Mouse (Mus musculus) intestine, embryonic 14.5 days (tissue): Measurements from ENCODE around the gene Kif13a. TPM values are rescaled to one million over a fixed set of nuclear protein-coding genes. Genes with fewer than 3 reads are reported as not detected.

Experiments
- ATAC-seq: fragments of 200-750 bp; cut with Nextera tagmentation; replicated peaks from 2 replicates; pipeline ENCODE4 v1.8.0; 2017; ENCODE audit warnings: low read depth, moderate number of reproducible peaks, moderate TSS enrichment, moderate library complexity; ENCODE audit not compliant: low FRiP score, low TSS enrichment
- DNase-seq: peaks from one replicate; pipeline ENCODE4 v3.0.0-alpha.2; 2018; ENCODE audit warnings: low spot score
- H3K27ac ChIP-seq: fragments of 300-500 bp; sonication (generic); 2 replicates; pipeline ENCODE4 v1.5.1; 2014; ENCODE audit warnings: low read depth, mild to moderate bottlenecking, control low read depth
- H3K27me3 ChIP-seq: fragments of 300-500 bp; sonication (generic); replicated peaks from 2 replicates; pipeline ENCODE4 v1.6.1; 2014; ENCODE audit warnings: low read length, control low read depth; ENCODE audit not compliant: control insufficient read depth, insufficient read depth
- H3K36me3 ChIP-seq: fragments of 300-500 bp; sonication (generic); 2 replicates; pipeline ENCODE4 v1.6.1; 2014; ENCODE audit warnings: low read length, control low read depth; ENCODE audit not compliant: control insufficient read depth, insufficient read depth
- H3K4me1 ChIP-seq: fragments of 300-500 bp; sonication (generic); replicated peaks from 2 replicates; pipeline ENCODE4 v1.6.1; 2014; ENCODE audit warnings: low read length, control low read depth, mixed read lengths; ENCODE audit not compliant: control insufficient read depth, insufficient read depth
- H3K4me2 ChIP-seq: fragments of 300-500 bp; sonication (generic); 2 replicates; pipeline ENCODE4 v1.6.1; 2014; ENCODE audit warnings: low read length
- H3K4me3 ChIP-seq: fragments of 300-500 bp; sonication (generic); 2 replicates; pipeline ENCODE4 v1.5.1; 2014; ENCODE audit warnings: low read depth, low read length, control low read depth, mixed read lengths
- H3K9ac ChIP-seq: fragments of 300-500 bp; sonication (generic); 2 replicates; pipeline ENCODE4 v1.6.1; 2014; ENCODE audit warnings: mild to moderate bottlenecking, low read length
- H3K9me3 ChIP-seq: fragments of 300-500 bp; sonication (generic); 2 replicates; pipeline ENCODE4 v1.6.1; 2016; ENCODE audit warnings: low read length, control low read depth; ENCODE audit not compliant: control insufficient read depth
- WGBS: fragments of 180-500 bp; shearing (Covaris S2); extraction: QIAGEN DNeasy Blood & Tissue Kit; methylation state at CpG from one replicate; pipeline ENCODE4 v1.1.7; 2014; 5-methylcytosine and 5-hydroxymethylcytosine counted together
- polyA plus RNA-seq: library from polyadenylated mRNA; unstranded; fragments of >200 nt; fragmentation: Nextera tagmentation; extraction: Ambion mirVana; gene quantifications from 2 replicates; pipeline ENCODE4 v1.2.1, GENCODE M21; 2014

Gene Kif13a
- polyA plus RNA-seq, 1 experiment from 2014 or later, result 20.3 TPM

DNA sequence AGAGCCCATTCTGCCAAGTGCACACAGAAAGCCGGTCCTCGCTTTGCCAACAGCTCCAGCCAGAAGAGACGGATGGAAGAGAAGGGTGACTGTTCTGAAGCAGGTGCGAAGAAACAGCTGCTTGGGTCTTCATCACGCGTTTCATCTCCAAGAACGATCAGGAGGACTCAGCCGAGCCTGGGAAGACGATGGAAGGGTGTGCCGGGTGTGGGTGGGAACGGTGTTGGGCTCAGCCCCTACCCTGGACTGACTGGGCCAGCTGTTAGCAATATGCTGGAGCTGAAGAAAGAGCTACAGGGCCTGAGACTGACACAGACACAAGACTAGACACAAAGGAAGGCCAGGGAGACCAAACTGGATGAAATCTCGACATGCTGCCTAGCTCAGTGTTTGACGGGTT lies 60.2 kb downstream of the Kif13a start:
- no peaks in the 10 kb centered on the region for H3K36me3 ChIP-seq
- 91% methylated on average over 13 of the region's 13 CpGs for WGBS
- H3K9me3 ChIP-seq, result no peaks in the 10 kb centered on the region
- no peak overlapping the region for H3K27ac ChIP-seq
- no peaks in the 10 kb centered on the region for H3K27me3 ChIP-seq
- H3K4me3 ChIP-seq, result no peak overlapping the region
- H3K9ac ChIP-seq, result no peak overlapping the region
- no peak overlapping the region for H3K4me2 ChIP-seq
- peaks cover 10% of the 10 kb centered on the region for H3K4me1 ChIP-seq
- DNase-seq (no peak), ATAC-seq (no peak)

DNA sequence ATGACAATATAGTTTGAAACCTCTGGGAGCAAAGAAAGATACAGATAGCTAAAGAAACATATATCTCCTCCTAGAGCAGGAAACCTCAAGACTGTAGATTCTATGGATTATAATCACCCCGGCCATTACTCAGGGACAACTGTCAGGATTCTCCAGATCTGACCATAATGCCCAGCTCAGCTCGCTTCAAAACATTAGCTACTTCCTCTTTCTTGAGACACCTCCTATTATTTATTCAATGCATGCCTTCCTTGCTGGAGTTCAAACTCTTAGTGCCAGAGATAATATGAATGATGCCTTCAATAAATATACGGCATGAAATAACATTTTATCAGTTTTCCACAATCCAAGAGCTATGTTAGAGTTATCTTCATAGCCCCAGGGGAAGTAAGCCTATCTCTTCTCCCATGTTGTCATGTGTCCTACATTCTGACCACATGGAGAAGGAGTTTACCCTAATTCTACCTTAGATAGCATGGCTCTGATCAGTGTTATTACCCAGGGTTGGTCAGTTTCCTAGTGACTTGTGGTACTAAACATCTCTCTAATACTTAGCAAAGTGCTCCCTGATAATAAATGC lies 66.4 kb downstream of the Kif13a start:
- 76% methylated on average over 3 of the region's 3 CpGs for WGBS
- no peak overlapping the region for H3K4me3 ChIP-seq
- no peaks in the 10 kb centered on the region for H3K27me3 ChIP-seq
- ATAC-seq, result no peak
- H3K27ac ChIP-seq, result no peak overlapping the region
- H3K9me3 ChIP-seq, result no peaks in the 10 kb centered on the region
- no peaks in the 10 kb centered on the region for H3K4me1 ChIP-seq
- no peaks in the 10 kb centered on the region for H3K36me3 ChIP-seq
- no peak for DNase-seq
- H3K4me2 ChIP-seq, result no peak overlapping the region
- H3K9ac ChIP-seq, result no peak overlapping the region

DNA sequence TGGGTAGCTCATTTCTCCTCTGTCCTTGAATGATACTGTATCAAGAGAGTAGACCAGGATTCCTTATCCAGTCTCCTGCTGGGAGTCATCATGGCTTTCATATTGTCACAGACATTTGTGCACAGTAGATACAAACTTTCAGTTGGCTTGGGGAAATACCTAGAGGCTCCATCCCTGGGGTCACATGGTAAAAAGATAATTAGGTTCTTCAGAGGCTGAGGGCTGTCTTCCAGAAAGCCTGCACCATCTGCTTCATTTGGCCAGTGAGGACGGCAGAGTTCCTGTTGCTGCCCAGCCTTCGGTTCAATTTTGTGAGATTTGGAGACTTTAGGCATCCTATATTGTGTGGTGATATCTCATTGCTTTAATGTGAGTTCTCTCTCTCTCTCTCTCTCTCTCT lies 69.8 kb downstream of the Kif13a start:
- ATAC-seq, result no peak
- H3K27ac ChIP-seq, result no peak overlapping the region
- H3K4me2 ChIP-seq, result no peak overlapping the region
- no peak overlapping the region for H3K4me3 ChIP-seq
- WGBS, result 82% methylated on average over 2 of the region's 2 CpGs
- no peak for DNase-seq
- H3K27me3 ChIP-seq, result no peaks in the 10 kb centered on the region
- H3K36me3 ChIP-seq, result no peaks in the 10 kb centered on the region
- H3K4me1 ChIP-seq, result peaks cover 5% of the 10 kb centered on the region; the same call in 1 of the 2 replicates
- H3K9ac ChIP-seq, result no peak overlapping the region
- H3K9me3 ChIP-seq, result no peaks in the 10 kb centered on the region

DNA sequence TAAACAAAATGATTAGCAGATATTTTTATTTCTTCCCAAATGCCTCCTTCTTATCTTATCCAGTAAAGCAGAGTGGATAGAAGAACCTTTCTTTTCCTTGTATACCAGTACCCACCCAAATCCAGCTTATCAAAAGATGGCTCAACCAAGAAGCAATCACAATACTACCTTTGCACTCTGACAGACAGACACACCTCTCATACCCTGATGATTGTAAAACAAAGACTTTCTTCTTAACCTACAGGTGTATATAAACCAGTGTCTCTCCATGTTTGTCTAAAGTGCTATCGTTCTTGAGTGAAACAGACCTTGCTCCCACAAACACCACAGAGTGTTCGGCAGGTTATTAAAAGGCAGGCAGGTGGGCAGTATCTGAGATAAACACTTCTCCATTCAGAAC lies 70.5 kb downstream of the Kif13a start:
- Histone ChIP-seq H3K9ac (no peak overlapping the region), H3K4me2 (no peak overlapping the region), H3K27ac (no peak overlapping the region), H3K27me3 (no peaks in the 10 kb centered on the region), H3K4me3 (no peak overlapping the region), H3K36me3 (no peaks in the 10 kb centered on the region), H3K9me3 (no peaks in the 10 kb centered on the region), H3K4me1 (peaks cover 5% of the 10 kb centered on the region; the same call in 1 of the 2 replicates)
- 58% methylated on average over 2 of the region's 2 CpGs for WGBS
- no peak for DNase-seq
- ATAC-seq, result no peak

DNA sequence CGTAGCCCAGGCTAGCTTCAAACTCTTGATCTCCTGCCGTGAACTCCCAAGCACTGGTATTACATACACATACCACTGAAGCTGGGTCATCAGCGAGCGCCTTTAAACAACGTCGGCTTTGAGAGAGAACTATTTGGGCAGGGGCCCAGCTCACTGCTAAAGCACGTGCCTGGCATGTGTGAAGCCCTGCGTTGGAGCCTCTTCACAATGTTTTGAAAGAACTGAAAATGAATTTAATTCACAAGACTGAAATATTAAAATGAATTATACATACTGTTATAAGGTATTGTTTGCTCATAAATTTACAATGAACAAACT lies 70.9 kb downstream of the Kif13a start:
- Histone ChIP-seq H3K27ac (no peak overlapping the region), H3K9ac (no peak overlapping the region), H3K9me3 (no peaks in the 10 kb centered on the region), H3K27me3 (no peaks in the 10 kb centered on the region), H3K36me3 (no peaks in the 10 kb centered on the region), H3K4me3 (no peak overlapping the region), H3K4me2 (no peak overlapping the region), H3K4me1 (peaks cover 5% of the 10 kb centered on the region; the same call in 1 of the 2 replicates)
- ATAC-seq, result no peak
- WGBS, result 73% methylated on average over 8 of the region's 8 CpGs
- DNase-seq, result no peak

DNA sequence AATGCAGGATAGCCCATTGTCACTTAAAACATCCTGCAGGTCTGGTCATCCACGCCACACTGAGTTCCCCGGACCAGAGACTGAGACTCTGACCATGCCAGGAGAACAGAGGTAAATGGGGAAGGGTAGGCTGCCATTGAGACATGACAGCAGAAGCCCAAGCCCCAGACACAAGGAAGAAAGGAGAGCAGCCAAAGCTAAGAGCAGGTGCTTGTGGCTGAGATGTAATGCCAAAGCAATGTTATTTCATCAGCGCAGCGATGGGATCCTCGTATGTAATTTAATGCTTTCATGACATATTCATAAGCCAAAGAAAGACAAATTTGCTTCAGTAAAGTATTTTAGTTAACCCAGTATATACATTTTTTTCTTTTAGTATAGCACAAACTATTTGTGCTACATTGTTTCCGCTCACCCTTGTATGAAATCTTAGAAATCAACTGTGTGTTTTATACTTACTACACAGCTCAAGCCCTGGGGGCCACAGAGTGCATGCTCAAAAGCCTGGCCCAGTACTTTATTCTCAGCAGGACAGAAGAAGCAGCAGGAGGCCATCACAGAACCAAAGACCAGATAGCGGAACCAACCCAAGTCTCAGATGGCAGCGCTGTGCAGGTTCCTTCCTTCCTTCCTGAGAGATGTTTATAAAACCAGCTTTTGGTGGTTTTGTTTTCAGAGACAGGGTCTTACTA lies 71.4 kb downstream of the Kif13a start:
- 91% methylated on average over 8 of the region's 8 CpGs for WGBS
- no peak overlapping the region for H3K27ac ChIP-seq
- no peak overlapping the region for H3K9ac ChIP-seq
- H3K4me3 ChIP-seq, result no peak overlapping the region
- no peak for DNase-seq
- no peak overlapping the region for H3K4me2 ChIP-seq
- peaks cover 5% of the 10 kb centered on the region; the same call in 1 of the 2 replicates for H3K4me1 ChIP-seq
- no peaks in the 10 kb centered on the region for H3K9me3 ChIP-seq
- H3K27me3 ChIP-seq, result no peaks in the 10 kb centered on the region
- no peaks in the 10 kb centered on the region for H3K36me3 ChIP-seq
- ATAC-seq, result no peak

DNA sequence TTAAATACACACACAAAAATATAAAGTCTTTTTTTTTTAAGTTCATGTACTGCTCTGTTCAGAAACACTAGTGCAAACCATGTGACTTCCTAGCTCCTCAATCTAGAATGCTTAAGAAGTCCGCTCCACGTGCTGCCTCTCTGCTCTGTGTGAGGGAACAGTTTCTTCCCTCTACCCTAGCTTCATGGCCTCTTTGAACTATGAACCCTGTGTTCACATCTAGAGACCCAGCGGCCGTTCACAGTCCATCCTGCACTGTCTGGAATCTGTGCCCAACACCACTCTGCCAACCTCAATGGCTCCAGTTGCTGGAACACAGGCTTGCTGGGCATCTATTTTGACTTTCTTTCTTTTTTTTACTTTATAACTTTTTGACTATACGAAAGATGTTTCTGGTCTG lies 75.2 kb downstream of the Kif13a start:
- ATAC-seq (no peak), DNase-seq (no peak)
- no peak overlapping the region for H3K4me2 ChIP-seq
- H3K27ac ChIP-seq, result no peak overlapping the region
- H3K27me3 ChIP-seq, result no peaks in the 10 kb centered on the region
- peaks cover 5% of the 10 kb centered on the region; the same call in 1 of the 2 replicates for H3K4me1 ChIP-seq
- H3K36me3 ChIP-seq, result no peaks in the 10 kb centered on the region
- WGBS, result 75% methylated on average over 5 of the region's 5 CpGs
- no peak overlapping the region for H3K9ac ChIP-seq
- H3K4me3 ChIP-seq, result no peak overlapping the region
- no peaks in the 10 kb centered on the region for H3K9me3 ChIP-seq

DNA sequence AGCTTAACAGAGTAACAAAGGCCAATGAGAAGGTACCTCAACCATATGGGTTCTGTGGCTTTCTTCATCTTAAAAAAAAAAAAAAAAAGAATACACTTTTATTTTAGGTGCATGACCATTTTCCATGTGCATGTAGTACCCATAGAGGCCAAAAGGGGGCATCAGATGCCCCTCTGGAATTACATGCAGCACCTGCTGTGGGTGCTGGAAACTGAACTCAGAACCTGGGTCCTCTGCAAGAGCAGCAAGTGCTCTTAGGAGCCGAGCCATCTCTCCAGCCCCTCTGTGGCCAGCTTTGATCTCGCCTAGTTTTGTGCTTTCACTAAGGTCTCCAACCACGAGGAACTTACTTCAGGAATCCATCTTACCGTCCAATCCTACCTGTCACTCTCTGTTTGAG lies 77.2 kb downstream of the Kif13a start:
- no peak for ATAC-seq
- 92% methylated on average over 4 of the region's 4 CpGs for WGBS

DNA sequence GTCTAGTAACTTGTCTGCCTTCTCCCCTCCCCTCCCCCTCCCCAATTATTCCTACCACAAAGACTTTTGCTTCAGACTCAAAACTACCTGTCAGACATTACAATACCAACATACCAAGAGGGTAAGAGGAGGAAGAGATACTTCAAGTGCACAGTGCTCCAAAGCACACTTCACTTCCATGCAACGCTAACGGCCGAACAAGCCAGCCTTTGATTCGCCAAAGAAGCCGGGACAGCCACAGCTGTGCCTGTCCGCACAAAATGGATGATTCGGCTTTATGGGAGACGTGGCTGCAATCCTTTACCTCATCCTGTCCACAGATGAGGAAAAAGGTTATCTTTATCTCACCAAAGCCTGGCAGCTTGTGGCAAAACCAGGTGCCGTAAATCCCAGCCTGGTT lies 84.2 kb downstream of the Kif13a start:
- Histone ChIP-seq H3K27me3 (no peaks in the 10 kb centered on the region), H3K4me2 (no peak overlapping the region), H3K4me1 (no peaks in the 10 kb centered on the region), H3K27ac (no peak overlapping the region), H3K9me3 (no peaks in the 10 kb centered on the region), H3K36me3 (no peaks in the 10 kb centered on the region), H3K4me3 (no peak overlapping the region), H3K9ac (no peak overlapping the region)
- DNase-seq (no peak), ATAC-seq (no peak)
- 66% methylated on average over 9 of the region's 9 CpGs for WGBS

More for the DNA sequence above, 77.2 kb downstream of the Kif13a start:
- peaks cover 5% of the 10 kb centered on the region; the same call in 1 of the 2 replicates for H3K4me1 ChIP-seq
- no peak overlapping the region for H3K9ac ChIP-seq
- no peaks in the 10 kb centered on the region for H3K36me3 ChIP-seq
- no peak overlapping the region for H3K4me2 ChIP-seq
- no peak overlapping the region for H3K4me3 ChIP-seq
- no peaks in the 10 kb centered on the region for H3K9me3 ChIP-seq
- DNase-seq, result no peak
- no peak overlapping the region for H3K27ac ChIP-seq
- H3K27me3 ChIP-seq, result no peaks in the 10 kb centered on the region
